Mouse (Mus musculus): ENCODE results near the gene Rps27l. TPM values are rescaled to one million over a fixed set of nuclear protein-coding genes. Genes with fewer than 3 reads are reported as not detected.

The Rps27l gene
- polyA plus RNA-seq, 1 experiment from 2014 or later, result 628 TPM

DNA sequence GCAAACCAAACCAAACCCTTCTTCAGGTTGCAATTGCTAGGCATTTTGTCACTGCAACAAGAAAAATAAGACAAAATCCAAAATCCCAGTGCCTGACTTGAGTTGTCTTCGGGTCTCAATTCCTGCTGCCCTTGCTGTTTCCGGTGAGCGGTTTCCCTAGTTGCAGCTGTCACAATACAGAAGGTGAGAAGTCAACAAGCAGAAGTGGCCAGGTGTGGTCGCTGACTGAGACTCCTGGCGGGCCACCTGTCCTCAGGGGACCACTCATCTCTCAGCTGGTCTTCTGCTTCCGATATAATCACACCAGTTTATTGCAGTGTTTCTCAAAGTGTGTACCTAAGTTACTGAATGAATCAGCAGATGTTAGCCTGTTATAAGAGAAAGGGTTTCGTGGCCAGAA is 15.5 kb upstream of the Rps27l start:
- Histone ChIP-seq H3K4me2 (no peak overlapping the region), H3K9ac (ENCODE audit: low read depth, low read length) (no peak overlapping the region), H3K36me3 (ENCODE audit: control insufficient read depth, insufficient read depth, low read length) (no peaks in the 10 kb centered on the region), H3K4me1 (ENCODE audit: control insufficient read depth, insufficient read depth, low read length) (no peaks in the 10 kb centered on the region), H3K27me3 (ENCODE audit: control insufficient read depth, insufficient read depth, low read length) (no peaks in the 10 kb centered on the region), H3K9me3 (replicated peaks; ENCODE audit: control insufficient read depth, low read length) (no peaks in the 10 kb centered on the region), H3K4me3 (ENCODE audit: low read depth, low read length) (no peak overlapping the region), H3K27ac (ENCODE audit: low read depth, low read length) (no peak overlapping the region)
- ATAC-seq (replicated peaks; ENCODE audit: insufficient number of reproducible peaks, low FRiP score, low TSS enrichment), result no peak
- WGBS (ENCODE audit: insufficient replicate concordance), result 51% methylated on average over 7 of the region's 7 CpGs

DNA sequence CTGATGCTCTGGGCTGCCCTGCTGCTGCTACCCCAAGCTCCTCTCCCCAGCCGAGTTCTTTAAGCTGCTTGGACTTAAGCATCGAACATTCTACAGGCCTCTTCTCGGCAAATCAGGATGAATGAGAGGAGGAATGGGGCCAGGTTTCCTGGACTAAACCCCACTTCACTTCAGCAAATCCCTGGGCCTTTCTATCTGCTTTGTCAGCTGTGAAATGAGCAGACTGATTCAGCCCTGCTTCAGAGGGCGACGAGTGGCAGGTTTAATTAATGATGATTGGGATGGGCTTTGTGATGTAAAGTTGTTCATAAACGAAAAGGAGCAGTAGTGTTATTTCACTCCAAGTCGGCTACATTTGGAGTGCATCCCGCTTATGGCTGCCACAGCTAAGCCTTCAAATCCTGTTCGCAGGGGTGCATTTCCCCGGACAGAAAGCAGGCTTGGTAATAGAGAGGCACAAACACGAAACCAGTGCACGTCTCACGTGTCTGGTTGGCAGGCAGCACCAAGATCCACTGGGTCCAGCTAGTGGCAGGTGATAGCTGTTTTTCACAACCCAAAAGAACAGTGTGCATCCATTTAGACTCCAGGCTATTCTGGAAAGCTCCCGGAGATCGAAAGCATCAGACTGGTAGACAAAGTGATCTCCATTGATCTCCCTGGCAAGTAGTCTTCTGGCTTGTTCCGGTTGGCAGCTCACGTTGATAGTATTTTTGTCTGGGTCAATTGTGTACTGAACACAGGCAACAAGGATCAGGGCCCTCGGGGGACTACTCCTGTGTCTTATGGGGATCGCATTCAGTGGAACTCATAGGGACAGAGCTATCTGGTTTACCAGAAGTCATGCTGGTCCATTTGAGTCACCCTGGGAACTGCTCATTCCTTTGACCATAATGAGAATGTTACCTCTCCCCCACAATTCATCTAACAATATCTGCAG is 11.7 kb upstream of the Rps27l start:
- Histone ChIP-seq H3K4me2 (no peak overlapping the region), H3K27ac (ENCODE audit: low read depth, low read length) (no peak overlapping the region), H3K4me3 (ENCODE audit: low read depth, low read length) (no peak overlapping the region), H3K4me1 (ENCODE audit: control insufficient read depth, insufficient read depth, low read length) (no peaks in the 10 kb centered on the region), H3K36me3 (ENCODE audit: control insufficient read depth, insufficient read depth, low read length) (no peaks in the 10 kb centered on the region), H3K9me3 (replicated peaks; ENCODE audit: control insufficient read depth, low read length) (no peaks in the 10 kb centered on the region), H3K27me3 (ENCODE audit: control insufficient read depth, insufficient read depth, low read length) (no peaks in the 10 kb centered on the region), H3K9ac (ENCODE audit: low read depth, low read length) (no peak overlapping the region)
- WGBS (ENCODE audit: insufficient replicate concordance), result 78% methylated on average over 19 of the region's 19 CpGs
- ATAC-seq (replicated peaks; ENCODE audit: insufficient number of reproducible peaks, low FRiP score, low TSS enrichment), result no peak

DNA sequence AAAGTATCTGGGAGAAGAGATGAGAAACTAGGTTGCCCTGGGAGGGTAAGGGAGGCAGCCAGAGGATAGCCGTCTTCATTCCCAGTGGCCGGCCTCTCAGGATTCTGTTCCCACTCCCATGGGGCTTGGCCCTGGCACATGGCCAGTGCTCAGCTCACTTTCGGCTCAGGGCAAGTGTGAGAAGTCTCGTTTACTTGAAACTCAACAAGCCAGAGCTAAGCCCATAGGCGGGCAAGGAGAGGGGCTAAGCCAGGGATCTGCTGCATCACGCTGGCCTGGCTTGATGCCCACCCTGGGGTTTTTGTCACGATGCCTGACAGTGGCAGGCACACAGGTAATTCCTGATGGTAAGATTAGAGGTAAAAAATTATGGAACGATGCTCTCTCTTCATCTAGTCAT is 8.4 kb upstream of the Rps27l start:
- Histone ChIP-seq H3K36me3 (ENCODE audit: control insufficient read depth, insufficient read depth, low read length) (no peaks in the 10 kb centered on the region), H3K4me3 (ENCODE audit: low read depth, low read length) (no peak overlapping the region), H3K4me2 (no peak overlapping the region), H3K27me3 (ENCODE audit: control insufficient read depth, insufficient read depth, low read length) (no peaks in the 10 kb centered on the region), H3K4me1 (ENCODE audit: control insufficient read depth, insufficient read depth, low read length) (no peaks in the 10 kb centered on the region), H3K9me3 (replicated peaks; ENCODE audit: control insufficient read depth, low read length) (no peaks in the 10 kb centered on the region), H3K27ac (ENCODE audit: low read depth, low read length) (no peak overlapping the region), H3K9ac (ENCODE audit: low read depth, low read length) (no peak overlapping the region)
- 63% methylated on average over 8 of the region's 8 CpGs for WGBS (ENCODE audit: insufficient replicate concordance)
- no peak for ATAC-seq (replicated peaks; ENCODE audit: insufficient number of reproducible peaks, low FRiP score, low TSS enrichment)

DNA sequence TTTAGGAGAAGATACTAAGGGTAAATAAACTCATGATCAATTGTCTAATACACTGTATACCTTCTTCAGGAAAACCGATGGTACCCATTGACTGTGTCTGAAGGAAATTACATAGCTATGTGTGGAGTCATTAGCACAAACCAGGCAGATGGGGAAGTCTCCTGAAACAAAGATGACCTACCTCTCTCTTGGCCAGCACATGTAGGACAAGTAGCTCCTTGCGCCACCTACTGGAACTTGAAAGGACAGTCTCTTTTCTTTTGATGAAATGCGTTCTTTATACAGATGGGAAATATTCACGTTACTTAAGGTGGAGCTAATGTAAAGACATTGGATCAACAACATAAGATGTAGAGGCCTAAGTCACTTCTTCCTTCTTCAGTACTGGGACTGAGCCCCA is 7.0 kb upstream of the Rps27l start:
- H3K36me3 ChIP-seq (ENCODE audit: control insufficient read depth, insufficient read depth, low read length), result no peaks in the 10 kb centered on the region
- no peak overlapping the region for H3K4me2 ChIP-seq
- H3K27ac ChIP-seq (ENCODE audit: low read depth, low read length), result no peak overlapping the region
- 4% methylated on average over 4 of the region's 4 CpGs for WGBS (ENCODE audit: insufficient replicate concordance)
- no peak overlapping the region for H3K4me3 ChIP-seq (ENCODE audit: low read depth, low read length)
- H3K9me3 ChIP-seq (replicated peaks; ENCODE audit: control insufficient read depth, low read length), result no peaks in the 10 kb centered on the region
- no peaks in the 10 kb centered on the region for H3K27me3 ChIP-seq (ENCODE audit: control insufficient read depth, insufficient read depth, low read length)
- H3K4me1 ChIP-seq (ENCODE audit: control insufficient read depth, insufficient read depth, low read length), result no peaks in the 10 kb centered on the region
- H3K9ac ChIP-seq (ENCODE audit: low read depth, low read length), result no peak overlapping the region
- no peak for ATAC-seq (replicated peaks; ENCODE audit: insufficient number of reproducible peaks, low FRiP score, low TSS enrichment)

DNA sequence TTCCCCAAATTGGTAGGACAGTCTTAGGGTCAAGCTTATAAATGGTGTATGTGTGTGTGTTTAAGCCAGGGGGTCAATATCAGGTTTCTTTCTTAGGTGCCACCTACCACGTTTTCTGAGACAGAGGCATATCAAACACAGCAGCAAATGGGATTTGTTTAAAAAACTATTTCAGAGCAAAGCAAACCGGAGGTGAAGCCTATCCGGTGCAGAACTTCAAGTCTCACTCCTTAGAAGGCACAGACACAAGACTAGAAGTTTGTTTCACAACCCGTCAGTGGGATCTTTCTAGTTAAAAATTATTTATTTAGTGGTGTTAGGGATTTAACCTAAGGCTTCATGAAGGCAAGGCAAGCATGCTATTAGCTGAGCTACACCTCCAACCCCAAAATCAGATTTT is 725 bp upstream of the Rps27l start:
- H3K4me3 ChIP-seq (ENCODE audit: low read depth, low read length), result peak overlapping the region; percentile 85
- ATAC-seq (replicated peaks; ENCODE audit: insufficient number of reproducible peaks, low FRiP score, low TSS enrichment), result no peak

DNA sequence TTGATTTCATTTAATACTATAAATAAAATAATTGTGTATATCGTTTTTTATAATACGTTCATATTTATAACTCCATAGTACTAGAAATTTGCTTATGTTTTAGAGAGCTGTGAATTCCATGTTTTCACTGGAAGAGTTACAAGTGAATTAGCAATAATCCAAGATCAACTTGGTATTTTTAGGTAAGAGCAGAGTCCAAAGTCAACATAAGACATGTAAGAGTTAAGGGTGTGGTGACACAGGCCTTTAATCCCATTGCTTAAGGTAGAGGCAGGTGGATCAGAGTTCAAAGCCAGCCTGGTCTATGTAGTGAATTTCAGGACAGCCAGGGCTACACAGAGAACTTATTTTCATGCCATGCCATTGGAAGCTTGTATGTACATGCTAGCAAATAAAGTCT is 2.6 kb downstream of the Rps27l start:
- 97% methylated on average over 2 of the region's 2 CpGs for WGBS (ENCODE audit: insufficient replicate concordance)
- no peak for ATAC-seq (replicated peaks; ENCODE audit: insufficient number of reproducible peaks, low FRiP score, low TSS enrichment)

More for the DNA sequence above, 725 bp upstream of the Rps27l start:
- H3K9ac ChIP-seq (ENCODE audit: low read depth, low read length), result peak overlapping the region; percentile 85
- H3K36me3 ChIP-seq (ENCODE audit: control insufficient read depth, insufficient read depth, low read length), result peaks cover 3% of the 10 kb centered on the region; the same call in 1 of the 2 replicates
- H3K4me2 ChIP-seq, result peak overlapping the region; percentile 82
- H3K27me3 ChIP-seq (ENCODE audit: control insufficient read depth, insufficient read depth, low read length), result no peaks in the 10 kb centered on the region
- 0 out of 2 replicates have a peak, but pooled peaks cover 4% of the 10 kb centered on the region for H3K4me1 ChIP-seq (ENCODE audit: control insufficient read depth, insufficient read depth, low read length)
- 14% methylated on average over 4 of the region's 4 CpGs for WGBS (ENCODE audit: insufficient replicate concordance)
- H3K9me3 ChIP-seq (replicated peaks; ENCODE audit: control insufficient read depth, low read length), result no peaks in the 10 kb centered on the region
- H3K27ac ChIP-seq (ENCODE audit: low read depth, low read length), result peak overlapping the region; percentile 96

DNA sequence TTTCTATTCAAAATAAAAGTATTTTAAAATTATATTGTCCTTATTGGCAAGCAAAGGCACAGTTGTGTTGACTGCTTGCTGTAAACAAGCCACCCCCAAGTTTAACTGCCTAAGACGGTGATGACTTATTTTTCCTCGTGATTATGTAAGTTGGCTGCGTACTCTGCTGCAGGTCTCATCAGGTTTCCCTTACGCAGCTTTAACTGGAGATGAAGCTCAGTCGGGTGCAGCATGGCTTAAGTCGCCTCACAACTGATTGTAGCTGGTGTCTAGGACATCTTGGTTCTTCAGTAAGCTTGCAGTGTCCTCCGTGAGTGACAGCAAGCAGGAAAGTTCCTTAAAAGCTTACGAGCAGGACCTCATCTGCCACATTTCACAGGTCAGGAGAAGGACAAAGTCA is 6.4 kb downstream of the Rps27l start:
- H3K4me2 ChIP-seq, result no peak overlapping the region
- H3K4me1 ChIP-seq (ENCODE audit: control insufficient read depth, insufficient read depth, low read length), result no peaks in the 10 kb centered on the region
- H3K9ac ChIP-seq (ENCODE audit: low read depth, low read length), result no peak overlapping the region
- peaks cover 3% of the 10 kb centered on the region; the same call in 1 of the 2 replicates for H3K36me3 ChIP-seq (ENCODE audit: control insufficient read depth, insufficient read depth, low read length)
- ATAC-seq (replicated peaks; ENCODE audit: insufficient number of reproducible peaks, low FRiP score, low TSS enrichment), result no peak
- no peaks in the 10 kb centered on the region for H3K9me3 ChIP-seq (replicated peaks; ENCODE audit: control insufficient read depth, low read length)
- 76% methylated on average over 8 of the region's 8 CpGs for WGBS (ENCODE audit: insufficient replicate concordance)
- no peaks in the 10 kb centered on the region for H3K27me3 ChIP-seq (ENCODE audit: control insufficient read depth, insufficient read depth, low read length)
- H3K4me3 ChIP-seq (ENCODE audit: low read depth, low read length), result no peak overlapping the region
- no peak overlapping the region for H3K27ac ChIP-seq (ENCODE audit: low read depth, low read length)

More for the DNA sequence above, 2.6 kb downstream of the Rps27l start:
- no peak overlapping the region for H3K4me2 ChIP-seq
- no peak overlapping the region for H3K4me3 ChIP-seq (ENCODE audit: low read depth, low read length)
- H3K4me1 ChIP-seq (ENCODE audit: control insufficient read depth, insufficient read depth, low read length), result 0 out of 2 replicates have a peak, but pooled peaks cover 4% of the 10 kb centered on the region
- H3K9ac ChIP-seq (ENCODE audit: low read depth, low read length), result no peak overlapping the region
- peaks cover 3% of the 10 kb centered on the region; the same call in 1 of the 2 replicates for H3K36me3 ChIP-seq (ENCODE audit: control insufficient read depth, insufficient read depth, low read length)
- H3K27ac ChIP-seq (ENCODE audit: low read depth, low read length), result no peak overlapping the region
- no peaks in the 10 kb centered on the region for H3K9me3 ChIP-seq (replicated peaks; ENCODE audit: control insufficient read depth, low read length)
- no peaks in the 10 kb centered on the region for H3K27me3 ChIP-seq (ENCODE audit: control insufficient read depth, insufficient read depth, low read length)

DNA sequence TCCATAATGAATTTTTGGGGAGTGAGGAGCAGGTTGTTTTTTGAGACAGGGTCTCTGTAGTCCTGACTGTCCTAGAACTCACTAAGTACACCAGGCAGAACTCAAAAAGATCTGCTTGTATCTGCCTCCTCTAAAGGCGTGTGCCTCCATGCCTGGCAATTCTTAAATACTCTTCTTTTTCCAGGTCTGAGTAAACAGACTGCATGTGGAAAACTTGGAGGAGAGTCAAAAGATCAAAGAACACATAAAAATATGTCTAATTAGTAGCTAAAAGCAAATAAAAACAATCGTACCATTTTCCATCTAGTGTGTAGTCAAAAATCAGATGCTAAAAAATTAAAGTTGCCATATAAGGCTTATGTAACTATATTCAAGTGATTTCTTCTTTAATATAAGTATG is 7.0 kb downstream of the Rps27l start:
- 83% methylated on average over 2 of the region's 2 CpGs for WGBS (ENCODE audit: insufficient replicate concordance)
- Histone ChIP-seq H3K27ac (ENCODE audit: low read depth, low read length) (no peak overlapping the region), H3K9ac (ENCODE audit: low read depth, low read length) (no peak overlapping the region), H3K36me3 (ENCODE audit: control insufficient read depth, insufficient read depth, low read length) (peaks cover 3% of the 10 kb centered on the region; the same call in 1 of the 2 replicates), H3K4me2 (no peak overlapping the region), H3K9me3 (replicated peaks; ENCODE audit: control insufficient read depth, low read length) (no peaks in the 10 kb centered on the region), H3K4me3 (ENCODE audit: low read depth, low read length) (no peak overlapping the region), H3K4me1 (ENCODE audit: control insufficient read depth, insufficient read depth, low read length) (no peaks in the 10 kb centered on the region), H3K27me3 (ENCODE audit: control insufficient read depth, insufficient read depth, low read length) (no peaks in the 10 kb centered on the region)
- ATAC-seq (replicated peaks; ENCODE audit: insufficient number of reproducible peaks, low FRiP score, low TSS enrichment), result no peak

DNA sequence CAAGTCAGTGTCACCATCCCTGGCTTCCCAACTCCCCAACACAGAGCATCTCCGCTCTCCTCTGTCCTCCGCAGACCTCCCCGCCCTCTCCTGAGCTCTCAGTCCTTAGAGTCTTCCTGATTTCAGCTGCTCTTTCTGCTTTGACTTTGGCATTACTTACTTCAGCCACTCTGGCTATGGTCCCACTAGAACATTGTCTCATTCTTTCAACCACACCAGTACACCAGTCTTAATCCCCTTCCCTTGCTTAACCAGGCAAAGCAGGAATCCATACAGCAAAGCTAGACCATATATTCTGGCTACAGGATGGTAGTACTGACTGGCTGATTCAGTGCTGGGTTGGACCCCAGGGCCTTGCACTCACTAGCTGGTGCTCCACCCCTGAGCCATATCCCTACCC is 11.6 kb downstream of the Rps27l start:
- H3K4me1 ChIP-seq (ENCODE audit: control insufficient read depth, insufficient read depth, low read length), result no peaks in the 10 kb centered on the region
- no peak overlapping the region for H3K9ac ChIP-seq (ENCODE audit: low read depth, low read length)
- no peak overlapping the region for H3K4me2 ChIP-seq
- WGBS (ENCODE audit: insufficient replicate concordance), result 82% methylated on average over 3 of the region's 3 CpGs
- no peak overlapping the region for H3K4me3 ChIP-seq (ENCODE audit: low read depth, low read length)
- H3K27ac ChIP-seq (ENCODE audit: low read depth, low read length), result no peak overlapping the region
- no peaks in the 10 kb centered on the region for H3K27me3 ChIP-seq (ENCODE audit: control insufficient read depth, insufficient read depth, low read length)
- no peaks in the 10 kb centered on the region for H3K9me3 ChIP-seq (replicated peaks; ENCODE audit: control insufficient read depth, low read length)
- no peak for ATAC-seq (replicated peaks; ENCODE audit: insufficient number of reproducible peaks, low FRiP score, low TSS enrichment)
- H3K36me3 ChIP-seq (ENCODE audit: control insufficient read depth, insufficient read depth, low read length), result no peaks in the 10 kb centered on the region
